Mouse (Mus musculus): ENCODE data around the gene Tbx10. TPM values are rescaled to one million over a fixed set of nuclear protein-coding genes. Genes with fewer than 3 reads are reported as not detected.
"Not testable (repeated sequence)": the region's sequence is repeated elsewhere in the genome, so short reads cannot be mapped to it uniquely, and the experiment has no call there.

Tbx10 gene
- polyA plus RNA-seq, 1 experiment = 0.06 TPM

DNA sequence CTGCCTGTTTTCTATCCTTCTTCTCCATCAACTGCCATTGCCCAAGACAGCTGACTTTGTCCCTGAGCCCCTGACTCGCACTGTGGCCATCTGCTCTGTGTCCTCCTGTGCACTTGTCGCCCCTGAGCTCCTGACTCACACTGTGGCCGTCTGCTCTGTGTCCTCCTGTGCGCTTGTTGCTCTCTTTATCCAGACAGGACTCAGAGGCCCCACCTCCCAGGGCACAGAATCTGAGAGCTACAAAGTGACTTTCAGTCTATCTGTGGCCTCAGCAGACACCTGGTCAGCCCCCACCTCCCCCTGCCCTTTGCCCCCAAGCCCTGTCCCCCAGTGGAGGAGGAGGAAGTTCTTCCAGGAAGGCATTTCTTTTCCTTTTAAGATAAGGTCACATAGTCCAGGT is 36.7 kb upstream of the Tbx10 start:
- no peak overlapping the region for H3K4me3 ChIP-seq (replicated peaks; ENCODE audit: extremely low read depth, low read depth, low read length)
- WGBS = 58% methylated on average over 4 of the region's 4 CpGs
- TF ChIP-seq POLR2A (IDR thresholded peaks at IDR 0.05; ENCODE audit: borderline replicate concordance, extremely low read depth, low read depth, low read length) (no peak), CTCF (IDR thresholded peaks at IDR 0.05; ENCODE audit: insufficient read depth, low read length) (no peak)
- DNase-seq = no peak
- H3K4me1 ChIP-seq (ENCODE audit: control insufficient read depth, insufficient read depth, low read length) = no peaks in the 10 kb centered on the region

DNA sequence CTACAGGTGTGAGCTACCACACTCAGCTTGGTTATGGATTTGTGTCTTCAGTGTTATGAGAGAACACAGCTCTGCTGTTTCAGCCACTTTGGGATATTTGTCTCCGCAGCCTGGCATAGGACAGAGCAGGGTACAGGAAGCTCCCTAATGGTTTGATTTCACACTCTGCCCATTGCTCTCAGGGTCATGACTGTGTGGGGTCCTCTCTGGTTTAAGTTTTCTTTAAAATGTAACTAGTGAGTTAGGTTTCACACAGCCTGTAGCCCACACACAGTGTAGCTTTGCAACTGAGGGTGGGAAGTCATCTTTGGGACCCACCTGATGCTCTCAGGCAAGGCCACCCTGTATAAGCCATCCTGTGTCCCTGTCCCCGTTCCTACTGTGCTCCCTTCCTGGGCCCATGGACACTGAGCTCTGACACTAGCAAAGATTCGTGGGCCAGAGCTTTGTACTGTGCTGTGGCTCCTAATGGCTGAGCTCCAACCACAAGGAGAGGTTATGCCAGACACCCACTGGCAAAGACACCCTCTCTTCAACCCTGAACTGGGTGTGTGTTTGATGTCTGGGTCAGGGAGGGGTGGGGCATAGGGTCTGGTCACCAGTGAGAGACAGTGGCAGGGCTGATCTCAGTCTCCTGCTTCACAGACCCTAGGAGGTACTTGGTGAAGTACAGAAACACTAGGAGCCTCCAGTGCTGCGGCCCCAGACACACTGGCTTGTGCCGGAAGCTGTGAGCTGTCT is 35.1 kb upstream of the Tbx10 start:
- H3K4me3 ChIP-seq (replicated peaks; ENCODE audit: extremely low read depth, low read depth, low read length); DNase-seq; H3K4me1 ChIP-seq (ENCODE audit: control insufficient read depth, insufficient read depth, low read length): not testable (repeated sequence)
- WGBS = 77% methylated on average over 5 of the region's 5 CpGs

DNA sequence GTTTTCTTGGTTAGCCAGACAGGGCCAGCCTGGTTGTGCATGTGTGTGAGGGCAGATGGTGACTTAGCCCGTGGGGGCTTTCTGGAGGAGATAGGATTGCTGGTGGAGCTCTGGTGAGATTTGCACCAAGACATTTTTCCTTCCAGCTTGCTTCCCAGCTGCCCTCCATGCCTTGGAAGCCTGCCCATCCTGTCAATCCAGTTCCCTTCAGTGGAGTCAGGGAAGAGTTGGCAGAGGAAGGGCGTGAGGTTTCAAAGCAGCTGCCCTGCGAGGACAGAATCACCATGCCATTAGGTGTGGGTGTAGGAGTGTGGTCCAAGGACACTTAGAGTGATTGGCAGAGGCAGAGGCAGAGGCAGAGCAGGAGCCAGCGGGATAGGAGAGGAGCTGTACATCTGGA is 34.1 kb upstream of the Tbx10 start, which contains the start of gene Aldh3b3:
TSS of gene Aldh3b3 (plus strand) at position 176 of the 400 bp plus-strand sequence.
- Histone ChIP-seq H3K4me1 (ENCODE audit: control insufficient read depth, insufficient read depth, low read length) (no peaks in the 10 kb centered on the region), H3K4me3 (replicated peaks; ENCODE audit: extremely low read depth, low read depth, low read length) (no peak within 1 kb of the TSS)
- DNase-seq = no peak
- no peak for TF ChIP-seq CTCF (IDR thresholded peaks at IDR 0.05; ENCODE audit: insufficient read depth, low read length)
- no peak for TF ChIP-seq POLR2A (IDR thresholded peaks at IDR 0.05; ENCODE audit: borderline replicate concordance, extremely low read depth, low read depth, low read length)
- WGBS = 46% methylated on average over 4 of the region's 4 CpGs

DNA sequence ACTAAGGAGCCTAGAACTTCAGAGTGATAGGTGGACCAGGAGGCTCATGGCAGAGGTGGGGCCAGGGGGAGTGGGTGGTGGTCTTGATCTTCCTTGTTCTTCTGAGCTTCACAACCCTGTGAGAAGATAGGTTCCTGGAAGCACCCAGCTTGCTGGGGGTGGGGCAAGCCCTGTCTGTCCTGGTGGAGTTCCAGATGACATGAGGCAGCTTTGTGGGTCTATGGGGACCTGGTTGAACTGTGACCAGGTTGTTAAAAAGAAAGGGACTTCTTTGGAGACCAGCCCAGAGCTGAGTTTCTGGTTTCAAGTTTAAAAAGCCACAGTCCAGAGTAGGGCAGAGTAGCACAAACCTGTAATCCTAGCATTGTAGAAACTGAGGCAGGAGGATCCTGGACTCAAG is 33.5 kb upstream of the Tbx10 start:
- TF ChIP-seq POLR2A (IDR thresholded peaks at IDR 0.05; ENCODE audit: borderline replicate concordance, extremely low read depth, low read depth, low read length) (no peak), CTCF (IDR thresholded peaks at IDR 0.05; ENCODE audit: insufficient read depth, low read length) (no peak)
- DNase-seq = no peak

DNA sequence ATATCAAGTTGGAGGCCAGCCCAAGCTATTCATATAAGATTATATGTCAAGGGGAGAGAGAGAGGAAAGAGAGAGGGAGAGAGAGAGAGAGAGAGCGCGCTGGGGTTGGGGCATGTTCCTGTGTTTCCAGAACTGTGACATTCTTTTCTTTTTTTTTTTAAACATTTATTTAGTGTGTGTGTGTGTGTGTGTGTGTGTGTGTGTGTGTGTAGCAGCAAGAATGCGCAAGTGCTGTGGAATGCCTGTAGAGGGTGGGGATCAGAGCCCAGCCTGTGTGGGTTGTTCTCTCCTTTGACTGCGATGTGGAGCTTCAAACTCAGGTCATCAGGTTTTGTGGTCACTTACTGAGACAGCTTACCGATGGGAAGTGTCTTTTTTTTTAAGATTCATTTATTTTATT is 32.3 kb upstream of the Tbx10 start:
- TF ChIP-seq POLR2A (IDR thresholded peaks at IDR 0.05; ENCODE audit: borderline replicate concordance, extremely low read depth, low read depth, low read length) (no peak), CTCF (IDR thresholded peaks at IDR 0.05; ENCODE audit: insufficient read depth, low read length) (no peak)
- WGBS = 59% methylated on average over 5 of the region's 5 CpGs

More for the DNA sequence above, 33.5 kb upstream of the Tbx10 start:
- Histone ChIP-seq H3K4me1 (ENCODE audit: control insufficient read depth, insufficient read depth, low read length) (no peaks in the 10 kb centered on the region), H3K4me3 (replicated peaks; ENCODE audit: extremely low read depth, low read depth, low read length) (no peak overlapping the region)

DNA sequence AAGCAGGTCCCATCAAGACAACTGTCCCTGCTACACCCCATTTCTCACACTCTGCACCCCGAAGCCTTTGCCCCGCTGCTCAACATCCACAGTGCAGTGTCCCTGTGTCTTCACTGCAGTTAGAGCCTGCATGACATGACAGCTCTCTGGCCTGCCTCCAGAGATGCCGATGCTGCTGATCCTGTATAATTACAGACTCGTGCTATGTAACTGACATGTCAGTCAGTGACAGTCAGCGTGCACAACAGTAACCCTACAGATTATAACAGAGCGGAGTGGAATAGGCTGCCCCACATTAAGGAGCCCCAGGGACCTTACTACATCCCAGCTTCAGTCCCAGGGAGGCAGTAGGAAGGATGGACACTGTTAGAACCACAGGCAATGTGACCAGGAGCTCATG is 30.7 kb upstream of the Tbx10 start:
- H3K4me1 ChIP-seq (ENCODE audit: control insufficient read depth, insufficient read depth, low read length); H3K4me3 ChIP-seq (replicated peaks; ENCODE audit: extremely low read depth, low read depth, low read length); DNase-seq: not testable (repeated sequence)
- whole genome bisulfite sequencing = 81% methylated on average over 6 of the region's 6 CpGs

More for the DNA sequence above, 32.3 kb upstream of the Tbx10 start:
- Histone ChIP-seq H3K4me3 (replicated peaks; ENCODE audit: extremely low read depth, low read depth, low read length) (no peak overlapping the region), H3K4me1 (ENCODE audit: control insufficient read depth, insufficient read depth, low read length) (no peaks in the 10 kb centered on the region)
- no peak for DNase-seq

DNA sequence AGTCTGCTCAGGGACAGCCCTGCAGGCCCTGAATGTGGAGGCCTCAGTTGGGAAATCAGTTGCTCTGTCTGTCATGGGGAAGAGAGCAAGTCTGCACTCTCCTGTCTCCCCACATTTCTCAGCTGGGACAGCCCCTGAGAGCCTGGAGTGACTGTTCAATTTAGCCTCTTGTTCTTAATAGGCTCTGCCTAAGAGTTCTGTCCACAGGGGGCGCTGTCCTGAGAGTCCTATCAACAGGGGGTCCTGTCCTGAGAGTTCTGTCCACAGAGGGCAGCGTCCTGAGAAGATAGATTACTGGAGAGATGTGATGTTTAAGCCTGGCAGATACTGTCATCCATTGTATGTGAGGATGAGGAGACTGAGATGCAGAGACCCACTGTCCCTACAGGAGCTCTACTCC is 30.1 kb upstream of the Tbx10 start:
- DNase-seq = no peak
- H3K4me3 ChIP-seq (replicated peaks; ENCODE audit: extremely low read depth, low read depth, low read length) = no peak overlapping the region
- TF ChIP-seq POLR2A (IDR thresholded peaks at IDR 0.05; ENCODE audit: borderline replicate concordance, extremely low read depth, low read depth, low read length) (no peak), CTCF (IDR thresholded peaks at IDR 0.05; ENCODE audit: insufficient read depth, low read length) (no peak)
- H3K4me1 ChIP-seq (ENCODE audit: control insufficient read depth, insufficient read depth, low read length) = no peaks in the 10 kb centered on the region
- 18% methylated on average over 2 of the region's 2 CpGs for WGBS

DNA sequence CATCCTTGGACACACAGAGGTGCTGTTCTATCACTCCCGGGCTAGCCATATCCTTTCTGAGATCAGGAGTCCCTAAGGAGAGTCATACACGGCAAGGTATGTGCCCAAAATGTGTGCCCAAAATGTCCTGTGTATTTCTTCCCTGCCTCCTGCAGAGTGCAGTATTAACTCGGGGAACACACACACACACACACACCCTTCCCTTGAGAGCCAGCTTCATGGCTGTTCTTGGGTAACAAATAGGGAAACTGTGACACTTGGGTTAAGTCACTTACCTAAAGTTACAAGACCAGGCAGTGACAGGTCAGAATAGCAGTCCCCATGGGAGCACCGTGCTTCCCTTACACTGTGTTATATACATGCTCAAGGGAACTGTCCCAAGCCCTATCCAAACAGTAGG is 28.5 kb upstream of the Tbx10 start:
- Histone ChIP-seq H3K4me3 (replicated peaks; ENCODE audit: extremely low read depth, low read depth, low read length) (no peak overlapping the region), H3K4me1 (ENCODE audit: control insufficient read depth, insufficient read depth, low read length) (no peaks in the 10 kb centered on the region)
- no peak for DNase-seq
- TF ChIP-seq POLR2A (IDR thresholded peaks at IDR 0.05; ENCODE audit: borderline replicate concordance, extremely low read depth, low read depth, low read length) (no peak), CTCF (IDR thresholded peaks at IDR 0.05; ENCODE audit: insufficient read depth, low read length) (no peak)
- WGBS = 72% methylated on average over 4 of the region's 4 CpGs

DNA sequence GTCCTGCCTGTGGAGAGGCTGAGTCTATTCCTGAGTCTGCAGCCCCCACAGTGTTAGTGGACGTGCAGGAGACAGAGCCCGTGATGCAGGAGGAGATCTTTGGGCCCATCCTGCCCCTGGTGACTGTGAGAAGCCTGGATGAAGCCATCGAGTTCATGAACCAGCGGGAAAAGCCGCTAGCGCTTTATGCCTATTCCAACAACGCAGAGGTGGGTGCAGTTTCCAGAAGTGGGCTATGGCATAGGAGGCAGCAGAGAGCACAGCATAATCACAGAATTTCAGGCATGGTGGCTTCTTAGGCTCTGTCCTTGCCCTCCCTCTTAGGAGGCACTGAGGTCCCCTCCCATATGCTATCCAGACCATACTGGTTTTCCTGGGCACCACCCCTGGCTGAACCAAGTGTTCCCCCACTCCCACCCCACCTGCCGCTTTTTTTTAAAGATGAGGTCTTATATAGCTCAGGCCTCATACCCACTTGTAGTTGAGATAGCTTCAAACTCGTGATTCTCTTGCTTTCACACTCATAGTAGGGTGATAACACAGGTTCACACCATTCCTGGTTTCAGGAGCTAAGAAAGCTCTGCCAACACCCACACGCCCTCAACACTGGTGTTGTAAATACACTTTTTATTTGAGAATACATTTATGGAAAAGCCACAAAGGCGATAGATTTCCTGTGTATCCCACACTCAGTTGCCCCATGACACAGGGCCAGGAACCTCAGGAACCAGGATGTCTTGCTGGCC is 26.0 kb upstream of the Tbx10 start:
- Histone ChIP-seq H3K4me1 (ENCODE audit: control insufficient read depth, insufficient read depth, low read length) (no peaks in the 10 kb centered on the region), H3K4me3 (replicated peaks; ENCODE audit: extremely low read depth, low read depth, low read length) (no peak overlapping the region)
- 67% methylated on average over 11 of the region's 11 CpGs for WGBS
- no peak for TF ChIP-seq CTCF (IDR thresholded peaks at IDR 0.05; ENCODE audit: insufficient read depth, low read length)
- TF ChIP-seq POLR2A (IDR thresholded peaks at IDR 0.05; ENCODE audit: borderline replicate concordance, extremely low read depth, low read depth, low read length) = no peak
- no peak for DNase-seq

DNA sequence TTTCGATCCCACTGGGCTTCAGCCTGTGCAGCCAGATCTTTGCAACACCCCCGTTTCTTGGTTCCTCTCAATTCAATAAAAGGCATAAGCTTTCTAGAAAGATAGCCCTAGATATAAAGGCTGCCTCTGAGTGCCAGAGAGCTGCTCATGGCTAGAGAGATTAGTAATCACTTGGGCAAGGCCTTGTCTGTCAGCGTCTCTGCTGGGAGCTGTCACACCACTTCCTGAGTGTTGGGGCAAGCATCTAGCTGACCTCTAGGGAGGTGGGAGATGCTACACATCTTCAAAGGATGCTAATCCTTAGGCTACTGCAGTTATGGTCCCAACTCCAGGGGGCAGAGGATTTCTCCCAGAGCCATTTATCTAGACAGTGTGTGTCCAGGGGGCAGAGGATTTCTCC is 25.3 kb upstream of the Tbx10 start:
- 54% methylated on average over 3 of the region's 3 CpGs for WGBS
- DNase-seq = no peak
- no peaks in the 10 kb centered on the region for H3K4me1 ChIP-seq (ENCODE audit: control insufficient read depth, insufficient read depth, low read length)
- TF ChIP-seq CTCF (IDR thresholded peaks at IDR 0.05; ENCODE audit: insufficient read depth, low read length) (no peak), POLR2A (IDR thresholded peaks at IDR 0.05; ENCODE audit: borderline replicate concordance, extremely low read depth, low read depth, low read length) (no peak)
- no peak overlapping the region for H3K4me3 ChIP-seq (replicated peaks; ENCODE audit: extremely low read depth, low read depth, low read length)
